Mouse (Mus musculus) heart, postnatal 10 days (tissue): ENCODE results near the gene Gm42742. TPM values are rescaled to one million over a fixed set of nuclear protein-coding genes. Genes with fewer than 3 reads are reported as not detected.

Experiments used
- DNase-seq, 2 experiments: peaks; one replicate each; pipeline ENCODE4 v3.0.0; 2021
- intact Hi-C: fragments of 180-260 bp; cut with DNase I; formaldehyde crosslinking; loops from one replicate; pipeline ENCODE4 v1.15.1; 2025
- total RNA-seq, 2 experiments: library from RNA; stranded (reverse); gene quantifications; 2 replicates each; pipeline ENCODE4 v1.2.3; 2021

Gm42742 gene
- total RNA-seq, 2 experiments from 2014 or later, result 19.0 to 27.2 TPM

DNA sequence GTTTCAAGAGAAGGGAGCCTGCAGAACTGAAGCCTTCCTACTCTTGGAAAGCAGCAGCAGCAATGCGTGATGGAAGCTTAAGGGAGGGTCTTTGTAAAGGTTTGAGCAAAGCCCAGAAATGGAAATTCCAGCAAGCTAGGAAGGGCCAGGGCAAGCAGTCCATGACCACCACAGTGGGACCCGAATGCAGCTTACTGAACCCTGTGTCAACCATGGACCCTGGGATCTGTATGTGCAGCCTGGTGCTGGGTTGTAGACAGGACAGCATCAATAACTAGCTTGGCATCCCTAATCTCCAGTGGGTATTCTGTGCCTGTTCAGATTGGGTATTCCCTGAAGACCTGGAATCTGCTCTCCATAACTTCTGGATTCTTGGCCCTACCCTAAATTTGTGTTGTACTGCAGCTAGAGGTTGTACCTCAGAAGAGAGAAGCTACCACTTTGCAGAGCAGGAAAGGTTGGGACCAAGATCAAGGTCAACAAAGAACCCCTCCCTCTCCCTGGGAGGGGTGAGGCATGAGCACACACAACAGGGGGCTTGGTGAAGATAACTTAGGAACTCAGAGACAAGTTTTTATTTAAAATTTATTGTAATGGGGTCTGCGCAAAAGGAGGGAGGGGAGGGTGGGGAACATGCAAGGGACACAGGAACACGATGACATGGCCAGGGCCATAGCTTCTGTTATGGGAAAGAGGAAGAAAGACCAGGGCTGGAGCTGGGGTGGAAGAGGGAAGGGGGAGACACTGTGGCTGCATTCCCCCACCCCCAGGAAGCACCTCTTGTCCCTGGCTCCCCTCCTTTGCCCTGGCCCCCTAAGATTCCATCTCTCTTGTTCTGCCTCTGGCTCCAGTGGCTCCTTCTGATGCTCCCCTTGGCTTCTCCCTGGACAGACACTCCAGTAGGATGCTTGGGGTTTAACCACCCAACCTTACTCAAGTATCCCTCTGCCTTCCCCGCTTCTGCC, 948 bp upstream of the Gm42742 start:
- DNase-seq, result no peak
- intact Hi-C loops, result no loop called here

DNA sequence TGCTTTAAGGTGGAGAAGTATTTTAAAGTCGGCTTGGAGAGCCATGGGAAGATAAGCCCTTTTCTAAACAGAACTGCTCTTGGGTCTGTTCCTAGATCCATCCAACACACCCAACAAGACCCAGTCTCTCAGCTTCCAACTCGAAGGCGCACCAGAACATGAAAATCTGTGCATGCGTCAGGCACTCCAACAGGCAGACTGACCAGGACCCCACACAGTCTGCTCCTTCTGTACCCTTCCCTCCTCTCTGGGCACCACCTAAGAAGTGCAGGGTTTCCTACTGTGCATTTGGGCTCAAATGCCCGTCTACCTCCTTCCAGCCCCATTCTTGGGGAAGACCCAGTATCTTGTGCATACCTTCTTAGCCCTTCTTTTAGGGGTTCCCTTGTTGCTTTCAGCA, 406 bp downstream of the Gm42742 start:
- no peak for DNase-seq
- intact Hi-C loops, result no loop called here

DNA sequence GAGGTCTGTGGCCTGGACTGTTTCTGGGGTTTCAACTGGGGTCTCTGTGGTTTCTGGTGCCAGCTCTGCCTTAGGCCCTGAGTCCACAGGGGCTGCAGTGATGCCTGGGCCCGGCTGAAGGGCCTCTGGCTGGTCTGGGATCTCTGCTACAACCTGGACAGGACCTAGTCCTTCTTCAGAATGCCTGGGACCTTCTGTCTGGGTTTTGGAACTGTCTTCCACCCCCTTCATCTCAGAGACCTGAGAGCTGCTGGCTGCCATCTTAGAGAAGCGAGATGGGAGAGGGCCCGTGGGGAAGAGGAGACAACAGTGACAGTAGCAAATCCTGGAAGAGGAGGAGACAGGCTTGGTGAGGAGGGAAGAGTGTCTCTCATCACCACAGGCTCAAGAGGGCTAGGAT, 866 bp downstream of the Gm42742 start:
- DNase-seq, result peak in 1 of 2 experiments; percentile 21
- intact Hi-C loops, result no loop called here

DNA sequence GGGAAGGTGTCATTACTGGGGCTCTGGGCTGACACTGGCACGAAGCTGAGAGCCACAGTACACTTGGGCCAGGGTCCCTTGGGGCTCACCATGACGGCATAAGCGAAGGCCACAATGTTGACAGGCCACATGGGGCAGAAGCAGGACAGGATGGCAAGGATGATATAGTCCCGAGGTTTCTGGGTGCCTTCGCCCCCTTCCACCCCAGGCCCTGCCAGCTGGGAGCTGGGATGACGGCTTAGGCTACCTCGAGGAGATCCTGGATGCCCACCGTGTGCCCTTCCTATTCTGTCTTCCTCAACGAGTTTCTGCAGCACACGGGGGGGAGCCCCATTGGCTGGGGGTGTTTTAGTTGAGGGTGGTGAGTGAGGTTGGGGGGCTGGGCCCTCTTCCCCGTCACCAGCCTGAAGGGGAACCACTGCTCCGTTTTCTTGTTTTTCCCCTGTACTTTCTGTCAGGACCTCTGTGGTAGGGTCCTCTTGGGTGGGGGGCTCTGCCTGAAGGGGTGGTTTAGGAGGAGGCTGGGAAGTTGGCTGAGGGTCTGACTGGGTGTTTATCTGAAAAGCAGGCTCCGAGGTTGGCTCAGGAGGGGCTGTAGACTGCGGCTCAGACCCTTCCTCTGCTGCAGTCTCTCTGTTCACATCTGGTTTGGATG, 1.5 kb downstream of the Gm42742 start:
- intact Hi-C loops, result no loop called here
- DNase-seq, result no peak

DNA sequence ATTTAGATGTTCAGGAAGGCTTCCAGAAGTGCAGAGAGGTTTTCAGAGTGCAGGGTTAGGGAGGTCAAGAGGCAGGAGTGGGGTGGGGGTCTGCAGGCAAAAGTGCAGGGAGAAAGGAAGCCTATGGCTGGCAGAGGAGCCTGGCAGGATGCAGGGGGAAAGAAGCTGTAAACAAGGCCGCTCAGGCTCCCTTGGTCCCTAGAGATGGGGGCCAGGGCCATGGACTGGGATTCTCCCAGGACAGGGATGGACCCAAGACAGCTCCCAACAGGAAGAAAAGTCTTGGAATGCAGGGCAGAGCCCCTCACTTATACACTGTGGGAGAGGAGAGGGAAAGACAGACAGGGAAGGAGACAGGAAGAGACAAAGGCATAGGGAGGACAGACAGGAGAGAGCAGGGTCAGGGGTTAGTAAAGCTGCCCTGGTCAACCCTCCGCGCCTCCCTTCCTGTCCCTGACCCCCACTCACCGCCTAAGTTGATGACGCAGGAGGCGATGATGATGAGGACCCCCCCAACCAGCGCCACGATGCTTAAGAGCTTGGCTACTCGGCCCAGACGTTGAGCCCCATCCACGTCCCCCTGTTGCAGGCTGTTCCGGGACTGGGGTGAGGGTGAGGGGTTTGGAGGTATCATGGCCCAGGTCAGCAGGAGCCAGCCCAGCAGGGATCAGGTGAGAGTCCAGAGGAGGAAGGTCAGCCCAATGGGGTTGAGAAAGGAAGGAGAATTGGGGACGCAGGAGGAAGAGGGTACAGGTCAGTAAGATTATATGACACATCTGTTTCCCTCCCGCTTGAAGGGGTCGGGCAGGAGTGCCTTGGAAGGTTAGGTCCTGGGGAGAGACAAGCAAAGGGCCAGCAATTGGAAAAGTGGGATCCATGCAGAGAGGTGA, 2.2 kb downstream of the Gm42742 start:
- intact Hi-C loops, result no loop called here
- DNase-seq, result peak in 1 of 2 experiments; percentile 21

DNA sequence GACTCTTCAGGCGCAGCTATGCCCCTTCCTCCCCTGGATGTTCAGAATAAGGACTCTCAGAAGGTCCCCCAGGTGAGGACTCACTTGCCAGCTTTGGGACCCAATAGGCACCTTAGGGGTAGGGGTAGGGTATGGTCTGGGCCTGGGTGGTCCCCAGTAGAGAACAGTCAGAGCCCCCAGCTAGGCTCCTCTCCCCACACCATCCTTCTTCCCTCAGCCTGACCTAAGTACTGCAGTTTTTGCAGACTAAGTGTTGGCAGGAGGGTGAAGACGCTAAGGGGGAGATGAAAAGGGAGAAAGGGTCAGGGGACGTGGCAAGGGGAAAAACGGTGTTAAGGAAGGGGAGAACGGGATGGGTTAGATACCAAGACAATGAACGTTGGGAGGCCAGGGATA, 2.9 kb downstream of the Gm42742 start:
- intact Hi-C loops, result loop anchor here (2.0 kb wide), 1 partner anchor 43 kb away; the partner anchor contains the start of gene Cdipt
- DNase-seq, result no peak

DNA sequence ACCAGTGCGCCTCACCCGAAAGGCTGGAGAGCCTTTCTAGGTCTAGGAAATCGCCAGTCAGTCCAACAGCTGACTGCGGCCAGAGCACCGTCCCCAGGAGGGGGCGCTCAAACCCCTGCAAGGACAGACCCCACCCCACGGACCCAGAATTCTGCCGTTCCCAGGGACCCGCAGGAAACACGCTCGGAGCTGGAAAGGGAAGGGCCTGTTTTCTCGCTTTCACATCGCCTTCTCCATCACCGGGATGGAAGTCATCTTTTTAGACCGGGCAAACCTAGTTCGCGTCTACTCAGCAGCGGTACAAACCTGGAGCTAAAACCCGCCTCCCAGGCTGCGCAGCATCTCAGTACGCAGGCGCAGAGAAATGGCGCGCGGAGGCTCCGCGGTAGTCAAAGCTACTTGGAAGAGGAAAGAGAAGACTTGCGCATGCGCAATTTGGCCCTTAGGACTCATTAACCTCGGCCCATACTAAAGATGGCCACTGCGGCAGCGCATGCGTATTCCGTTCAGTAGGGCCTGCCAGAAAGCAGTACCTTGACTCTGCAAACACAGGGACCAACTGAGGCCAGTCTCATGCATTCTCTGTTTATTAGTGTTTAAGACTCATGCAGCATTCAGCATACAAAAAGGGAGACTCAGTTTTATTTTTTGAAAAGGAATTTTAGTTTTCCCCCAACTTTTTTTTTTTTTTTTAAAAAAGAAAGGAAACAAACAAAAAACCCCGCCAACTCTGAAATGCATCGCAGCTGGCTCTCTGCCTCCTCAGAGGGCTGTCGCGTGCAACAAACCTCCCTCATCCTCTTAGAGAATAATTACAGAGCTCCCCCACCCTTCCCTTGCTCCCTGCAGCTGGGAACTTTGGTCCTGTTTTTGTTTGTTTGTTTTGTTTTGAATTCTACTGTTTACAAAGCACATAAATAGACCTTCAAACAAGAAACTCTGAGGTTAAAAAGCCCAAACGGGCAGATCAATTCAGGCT, 3.6 kb downstream of the Gm42742 start, which contains the start of gene Pagr1a:
Pagr1a (minus strand) TSS at position 382 of the 979 bp plus-strand sequence.
- peak; percentile 98 for DNase-seq
- intact Hi-C loops, result loop anchor here (2.0 kb wide), 1 partner anchor 42 kb away; the partner anchor contains the start of gene Cdipt

DNA sequence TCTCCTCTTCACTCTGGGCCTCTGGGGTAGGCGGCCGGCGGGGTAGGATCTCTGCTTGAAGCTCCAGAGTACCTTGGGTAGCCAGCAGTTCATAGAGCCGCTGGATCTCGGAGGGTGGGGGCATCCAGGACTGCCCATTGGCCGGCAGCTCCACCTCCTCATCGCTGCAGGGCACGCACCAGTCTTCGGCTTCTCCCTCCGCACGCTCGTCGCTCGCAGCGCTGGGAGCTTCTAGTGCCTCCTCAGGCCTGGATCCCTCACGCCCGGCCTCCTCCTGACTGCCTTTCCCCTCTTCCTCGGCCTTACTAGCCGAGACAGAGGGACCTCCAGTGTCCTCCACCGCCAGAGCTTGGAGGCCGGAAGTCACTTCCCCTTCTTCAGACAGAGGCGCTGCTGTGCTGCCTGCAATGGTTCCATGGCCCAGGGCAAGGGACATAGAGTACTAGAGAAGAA, 4.4 kb downstream of the Gm42742 start:
- intact Hi-C loops, result loop anchor here (2.0 kb wide), 1 partner anchor 42 kb away; the partner anchor contains the start of gene Cdipt
- no peak for DNase-seq

DNA sequence TGATC, 4.6 kb downstream of the Gm42742 start, which contains the start of gene Pagr1b:
Pagr1b (minus strand) TSS at position 4 of the 5 bp plus-strand sequence.
- DNase-seq, result no peak
- intact Hi-C loops, result loop anchor here (2.0 kb wide), 1 partner anchor 41 kb away; the partner anchor contains the start of gene Cdipt

DNA sequence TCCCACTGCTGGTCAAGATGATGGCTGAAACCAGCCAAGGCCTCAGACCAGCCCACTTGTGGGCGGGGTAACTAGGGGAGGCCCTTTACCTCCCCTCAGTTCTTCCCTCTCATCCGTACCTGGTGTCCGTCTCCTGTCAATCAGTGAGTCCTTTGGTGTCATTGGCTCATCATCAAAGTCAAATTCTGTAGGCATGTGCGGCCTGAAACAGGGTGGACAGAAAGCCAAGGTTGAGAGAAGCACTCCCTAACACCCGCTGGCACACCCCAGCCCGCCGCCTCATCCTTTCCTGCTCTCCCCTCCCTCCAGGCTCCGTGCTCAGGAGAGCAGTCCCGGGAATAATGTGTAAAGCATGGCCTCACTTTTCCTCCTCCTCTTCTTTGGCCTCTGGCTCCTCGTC, 4.8 kb downstream of the Gm42742 start:
- intact Hi-C loops, result loop anchor here (2.0 kb wide), 1 partner anchor 41 kb away; the partner anchor contains the start of gene Cdipt
- peak in 1 of 2 experiments; percentile 54 for DNase-seq

DNA sequence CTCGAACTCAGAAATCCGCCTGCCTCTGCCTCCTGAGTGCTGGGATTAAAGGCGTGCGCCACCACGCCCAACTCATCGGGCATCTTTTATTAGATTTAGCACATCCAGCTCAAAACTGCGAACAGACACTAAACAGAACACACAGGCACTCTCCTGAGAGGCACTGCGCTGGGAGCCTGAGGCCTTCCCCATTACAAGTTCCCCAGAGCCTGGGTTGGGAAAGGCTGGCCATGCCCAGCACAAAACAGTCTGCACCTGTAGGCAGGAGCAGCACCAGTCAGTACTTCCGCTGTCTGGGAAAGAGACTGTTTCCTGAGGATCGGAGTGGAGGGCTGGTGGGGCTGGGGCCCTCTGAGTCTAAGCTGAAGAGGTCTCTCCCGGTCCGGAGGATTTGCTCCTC, 5.9 kb downstream of the Gm42742 start:
- no peak for DNase-seq

DNA sequence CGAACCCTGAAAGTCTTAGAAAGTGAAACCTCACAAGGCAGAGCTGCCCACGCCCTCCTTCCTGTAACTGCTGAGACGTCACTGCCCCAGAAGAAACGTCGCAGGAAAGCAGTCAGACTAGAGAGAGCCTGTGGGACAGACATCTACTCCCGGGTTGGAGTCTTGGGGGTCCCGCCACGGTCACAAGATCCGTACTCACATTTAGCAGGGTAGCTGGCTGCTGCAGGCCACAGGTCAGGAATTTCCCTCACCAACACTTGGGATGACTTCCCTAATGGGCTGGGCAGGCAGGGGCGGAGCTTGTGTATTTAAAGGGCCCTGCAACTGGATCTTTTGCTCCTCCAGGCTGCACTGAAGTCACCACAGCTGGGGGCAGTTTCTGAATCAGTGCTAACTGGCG, 6.6 kb downstream of the Gm42742 start, which contains the start of gene Mvp:
Mvp (minus strand) TSS at position 302 of the 400 bp plus-strand sequence.
- intact Hi-C loops, result loop anchor here (1.0 kb wide), 1 partner anchor 65 kb away; the partner anchor contains the start of gene Asphd1
- peak; percentile 83 to 84 for DNase-seq

More for the DNA sequence above, 5.9 kb downstream of the Gm42742 start:
- intact Hi-C loops, result loop anchor here (1.0 kb wide), 1 partner anchor 66 kb away; the partner anchor contains the start of gene Asphd1

DNA sequence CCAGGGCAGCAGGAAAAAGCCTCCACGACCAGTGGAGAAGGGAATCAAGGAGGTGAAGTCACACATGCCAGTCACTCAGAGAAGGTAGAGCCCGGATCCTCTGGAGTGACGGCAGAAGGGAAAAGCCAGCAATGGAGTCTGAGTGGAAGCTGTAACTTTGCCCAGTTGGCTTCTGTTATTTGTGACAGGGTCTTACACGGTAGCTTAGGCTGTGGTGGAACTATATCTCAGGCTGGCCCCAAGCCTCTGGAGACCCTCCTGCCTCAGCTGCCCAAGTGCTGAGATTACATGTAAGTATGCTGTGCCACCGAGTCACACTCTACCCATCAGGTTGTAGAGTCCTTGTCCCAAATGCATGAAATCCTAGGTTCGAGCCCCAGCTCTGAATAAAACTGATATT, 7.5 kb downstream of the Gm42742 start:
- intact Hi-C loops, result no loop called here
- no peak for DNase-seq

DNA sequence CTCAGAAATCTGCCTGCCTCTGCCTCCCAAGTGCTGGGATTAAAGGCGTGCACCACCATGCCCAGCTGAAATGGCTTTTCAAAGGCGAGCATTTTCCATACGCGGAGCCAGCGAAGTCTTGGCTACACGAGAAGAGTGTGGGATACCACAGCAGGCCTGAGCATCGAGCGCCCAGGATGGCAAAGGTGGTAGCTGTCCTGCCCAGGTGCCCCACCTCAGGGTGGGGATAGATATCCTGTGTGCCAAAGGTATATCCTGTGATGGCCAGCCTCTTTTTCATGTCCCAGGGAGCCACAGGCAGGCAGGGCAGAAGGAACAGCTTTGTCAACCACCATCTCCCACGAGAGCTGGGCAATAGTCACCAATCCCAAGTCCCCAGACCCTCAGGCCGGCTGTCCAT, 8.1 kb downstream of the Gm42742 start:
- no peak for DNase-seq
- intact Hi-C loops, result no loop called here

DNA sequence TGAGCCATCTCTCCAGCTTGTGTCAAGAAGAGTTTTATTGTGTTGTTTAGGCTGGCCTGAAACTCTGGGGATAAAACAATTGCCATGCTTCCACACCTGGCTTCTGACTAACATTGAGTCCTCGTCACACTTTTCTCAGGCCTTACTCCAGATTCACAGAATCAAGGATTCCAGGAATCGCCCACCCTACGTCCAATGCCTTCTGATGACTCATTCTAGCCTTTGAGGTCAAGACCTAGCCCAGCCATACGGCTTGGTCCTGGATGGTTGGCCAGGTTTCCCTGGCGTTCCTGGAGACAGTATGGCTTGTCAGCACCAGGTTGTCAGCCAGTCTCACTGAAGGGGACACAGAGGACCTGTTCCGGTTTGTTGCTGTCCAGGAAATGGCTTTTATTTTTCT, 8.5 kb downstream of the Gm42742 start:
- intact Hi-C loops, result no loop called here
- no peak for DNase-seq

DNA sequence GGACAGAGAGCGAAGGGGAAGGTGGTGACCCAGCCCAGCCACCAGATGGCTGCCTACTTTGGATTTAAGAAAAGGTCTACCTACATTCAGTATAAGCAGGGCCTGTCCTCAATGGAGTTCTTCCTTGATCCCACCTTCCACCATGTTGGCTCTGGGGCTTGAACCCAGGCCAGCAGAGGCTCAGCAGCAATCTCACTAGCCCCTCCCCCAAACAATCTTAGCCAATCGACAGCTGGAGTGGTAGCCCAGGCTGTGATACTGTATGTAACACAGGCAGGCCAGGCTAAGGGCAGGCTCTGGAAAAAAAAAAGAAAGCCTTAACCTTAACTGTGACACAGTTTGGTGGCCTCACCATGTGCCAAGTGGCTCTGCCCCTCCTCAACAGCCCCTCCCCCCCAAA, 9.2 kb downstream of the Gm42742 start:
- no peak for DNase-seq
- intact Hi-C loops, result no loop called here

DNA sequence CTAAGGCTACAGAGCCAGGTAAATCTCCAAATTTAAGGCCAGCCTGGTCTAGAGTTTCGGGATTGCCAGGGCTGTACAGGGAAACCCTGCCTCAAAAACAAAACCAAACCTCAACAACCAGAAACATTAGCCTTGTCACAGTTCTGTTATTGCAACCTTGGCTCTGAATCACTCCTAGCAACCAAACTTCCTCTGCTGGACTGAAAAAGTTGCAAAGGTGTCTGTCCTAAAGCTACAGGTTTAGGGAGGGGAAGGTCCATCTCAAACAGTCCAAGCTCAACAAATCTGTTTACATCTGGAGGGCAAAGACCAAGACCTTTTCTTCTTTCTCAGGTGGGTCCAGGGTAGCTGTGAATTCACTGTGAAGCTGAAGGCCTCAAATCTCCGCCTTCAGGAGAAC, 9.8 kb downstream of the Gm42742 start:
- no peak for DNase-seq
- intact Hi-C loops, result no loop called here

DNA sequence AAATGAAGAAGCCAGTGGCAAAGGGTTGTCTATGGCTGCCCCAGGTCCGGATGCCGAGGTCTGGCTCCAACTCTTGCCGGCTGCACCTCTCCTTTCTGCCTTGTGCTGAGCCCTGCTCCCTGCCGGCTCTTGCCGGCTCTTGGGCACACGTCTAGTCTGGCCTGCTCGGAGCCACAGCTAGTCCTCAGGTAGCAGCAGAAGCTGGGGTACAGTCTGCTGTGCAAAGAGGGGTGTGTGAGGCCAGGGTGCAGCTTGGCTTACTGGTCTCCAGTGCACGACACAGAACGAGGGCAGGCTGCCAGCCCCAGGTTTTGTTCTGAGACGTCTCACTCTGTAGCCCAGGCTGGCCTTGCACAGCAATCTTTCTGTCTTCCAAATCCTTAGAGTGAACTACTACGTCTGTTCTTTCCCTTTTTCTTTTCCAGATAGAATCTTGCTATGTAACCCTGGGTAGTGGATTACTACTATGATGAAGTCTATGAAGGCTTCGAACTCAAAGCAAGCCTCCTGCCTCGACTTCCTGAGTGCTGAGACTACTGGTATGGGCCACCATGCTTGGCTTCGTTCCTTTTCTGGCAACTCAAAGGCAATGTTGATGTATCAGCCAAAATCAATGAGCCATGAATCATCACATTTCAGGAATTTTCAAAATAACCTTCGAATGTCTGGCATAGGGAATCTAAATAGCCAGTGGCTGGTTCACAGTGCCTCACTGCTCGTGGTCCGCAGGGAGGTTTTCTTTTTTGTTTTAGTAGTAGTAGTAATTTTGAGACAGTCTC, 11.4 kb downstream of the Gm42742 start:
- no peak for DNase-seq
- intact Hi-C loops, result no loop called here
